Mouse (Mus musculus) hindbrain, embryonic 10.5 days (tissue): ENCODE data around the gene Naa25. TPM values are rescaled to one million over a fixed set of nuclear protein-coding genes. Genes with fewer than 3 reads are reported as not detected.
"Not testable (repeated sequence)": the region's sequence is repeated elsewhere in the genome, so short reads cannot be mapped to it uniquely, and the experiment has no call there.

Source experiments
- DNase-seq: peaks from one replicate; pipeline ENCODE4 v3.0.0-alpha.2; 2017; ENCODE audit warnings: low spot score
- H3K27ac ChIP-seq: fragments of 300-500 bp; sonication (generic); 2 replicates; pipeline ENCODE4 v1.5.1; 2016; ENCODE audit warnings: mild to moderate bottlenecking, moderate library complexity
- H3K27me3 ChIP-seq: fragments of 300-500 bp; sonication (generic); 2 replicates; pipeline ENCODE4 v1.6.1; 2016; ENCODE audit warnings: mild to moderate bottlenecking; ENCODE audit not compliant: poor library complexity, insufficient read depth, severe bottlenecking
- H3K36me3 ChIP-seq: fragments of 300-500 bp; sonication (generic); 2 replicates; pipeline ENCODE4 v1.6.1; 2016; ENCODE audit warnings: mild to moderate bottlenecking, moderate library complexity
- H3K4me1 ChIP-seq: fragments of 300-500 bp; sonication (generic); replicated peaks from 2 replicates; pipeline ENCODE4 v1.6.1; 2016; ENCODE audit warnings: mild to moderate bottlenecking
- H3K4me3 ChIP-seq: fragments of 300-500 bp; sonication (generic); 2 replicates; pipeline ENCODE4 v1.5.1; 2016; ENCODE audit warnings: mild to moderate bottlenecking, moderate library complexity
- H3K9me3 ChIP-seq: fragments of 300-500 bp; sonication (generic); 2 replicates; pipeline ENCODE4 v1.6.1; 2016; ENCODE audit warnings: mild to moderate bottlenecking, moderate library complexity
- WGBS: fragments of 180-500 bp; shearing (Covaris S2); methylation state at CpG from one replicate; pipeline ENCODE4 v1.1.7; 2016; 5-methylcytosine and 5-hydroxymethylcytosine counted together
- polyA plus RNA-seq: library from polyadenylated mRNA; unstranded; fragments of >200 nt; fragmentation: Nextera tagmentation; extraction: Ambion mirVana; gene quantifications from 2 replicates; pipeline ENCODE4 v1.2.1, GENCODE M21; 2016

Naa25 gene
- 44.1 and 54.2 TPM in 2 replicates for polyA plus RNA-seq

DNA sequence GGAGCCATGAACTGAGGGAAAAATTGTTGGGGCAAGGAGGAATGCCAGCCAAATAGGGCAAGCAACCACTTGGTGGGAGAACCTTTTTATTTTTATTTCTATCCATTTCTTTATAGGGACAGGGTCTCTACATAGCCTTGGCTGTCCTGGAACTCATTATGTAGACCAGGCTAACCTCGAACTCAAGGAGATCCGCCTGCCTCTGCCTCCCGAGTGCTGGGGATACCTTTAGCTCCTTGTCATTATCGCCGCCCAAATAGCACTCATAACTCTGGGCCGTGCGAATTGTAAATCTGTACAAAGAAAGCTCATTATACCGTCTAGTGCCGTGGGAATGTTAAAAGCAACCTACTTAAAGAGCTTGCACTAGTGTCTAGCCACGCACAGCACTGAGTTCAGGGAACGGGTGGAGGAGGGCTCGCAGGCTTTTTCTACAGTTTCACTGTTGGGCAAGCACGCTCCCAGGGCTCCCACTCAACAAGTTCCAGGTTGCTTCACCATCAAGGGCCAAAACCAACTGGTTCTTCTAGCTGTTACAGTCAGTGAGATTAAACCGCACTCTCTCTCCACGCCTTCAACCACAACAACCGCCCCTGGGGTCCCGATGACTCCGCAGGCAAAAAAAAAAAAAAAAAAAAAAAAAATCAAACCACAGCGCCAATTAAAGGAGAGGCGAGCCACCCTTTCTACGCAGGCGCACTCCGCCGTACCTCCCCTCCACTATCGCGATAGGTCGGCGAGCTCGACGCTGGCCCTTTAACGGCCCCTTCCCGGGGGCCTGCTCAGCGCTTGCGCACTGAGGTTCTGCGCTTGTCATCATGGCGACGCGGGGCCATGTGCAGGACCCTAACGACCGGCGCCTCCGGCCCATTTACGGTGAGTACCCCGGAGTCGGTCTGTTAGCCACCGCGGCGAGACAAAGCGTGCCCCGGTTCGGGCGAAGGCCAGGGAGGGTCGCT is at the start of gene Naa25:
Gene Naa25 (plus strand): TSS at position 750 of the 959 bp plus-strand sequence.
- H3K9me3 ChIP-seq, result no peaks in the 10 kb centered on the region
- H3K4me1 ChIP-seq, result peaks cover 16% of the 10 kb centered on the region
- 11% methylated on average over 53 of the region's 53 CpGs for WGBS

DNA sequence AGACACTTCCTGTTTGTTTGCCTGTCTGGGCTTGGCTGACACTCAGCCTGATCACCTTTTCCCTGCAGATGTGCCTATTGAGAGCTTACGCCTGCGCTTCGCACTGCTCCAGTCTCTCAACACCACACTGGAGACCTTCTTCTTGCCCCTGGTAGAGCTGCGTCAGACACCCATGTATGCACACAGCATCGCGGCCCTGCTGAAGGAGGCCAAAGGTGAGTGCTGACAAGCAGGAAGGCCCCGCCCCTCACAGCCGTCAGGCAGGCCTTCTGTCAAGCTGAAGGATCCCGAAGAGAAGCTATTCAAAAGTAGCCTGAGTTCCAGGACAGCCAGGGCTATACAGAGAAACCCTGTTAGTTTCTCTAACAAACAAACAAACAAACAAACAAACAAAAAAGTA is 38.5 kb upstream of the Naa25 start:
- Histone ChIP-seq H3K27ac (no peak overlapping the region), H3K36me3 (peaks cover 99% of the 10 kb centered on the region), H3K27me3 (no peaks in the 10 kb centered on the region), H3K9me3 (no peaks in the 10 kb centered on the region), H3K4me3 (no peak overlapping the region), H3K4me1 (no peaks in the 10 kb centered on the region)
- DNase-seq, result no peak
- WGBS, result 79% methylated on average over 9 of the region's 9 CpGs

More for the DNA sequence above, at the start of gene Naa25:
- H3K36me3 ChIP-seq, result peaks cover 29% of the 10 kb centered on the region
- H3K27me3 ChIP-seq, result no peaks in the 10 kb centered on the region
- H3K27ac ChIP-seq, result peak within 1 kb of the TSS; percentile 90
- peak; percentile 96 for DNase-seq
- peak within 1 kb of the TSS; percentile 78 for H3K4me3 ChIP-seq

DNA sequence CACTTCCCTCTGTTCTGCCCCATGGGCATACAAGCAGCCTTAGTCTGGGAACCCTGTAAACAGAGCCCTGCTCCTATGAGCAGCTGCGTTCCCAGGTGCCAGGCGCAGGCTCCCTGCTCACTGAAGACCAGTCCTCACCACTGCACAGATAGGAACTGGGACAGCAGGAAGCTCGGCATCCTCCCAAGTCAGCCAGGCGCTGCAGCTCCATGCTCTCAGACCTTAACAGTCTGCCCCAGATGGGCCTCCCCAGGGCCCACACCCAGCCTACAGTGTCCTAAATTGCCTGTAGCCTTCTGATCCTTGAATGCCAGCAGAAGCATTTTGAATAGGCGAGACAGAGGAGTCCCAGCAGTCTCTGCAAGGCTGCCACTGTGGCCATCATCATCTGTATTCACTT is 36.0 kb upstream of the Naa25 start:
- no peak for DNase-seq
- H3K9me3 ChIP-seq, result no peaks in the 10 kb centered on the region
- H3K4me1 ChIP-seq, result no peaks in the 10 kb centered on the region
- no peak overlapping the region for H3K27ac ChIP-seq
- H3K27me3 ChIP-seq, result no peaks in the 10 kb centered on the region
- H3K36me3 ChIP-seq, result peaks cover 100% of the 10 kb centered on the region
- no peak overlapping the region for H3K4me3 ChIP-seq
- WGBS, result 87% methylated on average over 5 of the region's 5 CpGs

DNA sequence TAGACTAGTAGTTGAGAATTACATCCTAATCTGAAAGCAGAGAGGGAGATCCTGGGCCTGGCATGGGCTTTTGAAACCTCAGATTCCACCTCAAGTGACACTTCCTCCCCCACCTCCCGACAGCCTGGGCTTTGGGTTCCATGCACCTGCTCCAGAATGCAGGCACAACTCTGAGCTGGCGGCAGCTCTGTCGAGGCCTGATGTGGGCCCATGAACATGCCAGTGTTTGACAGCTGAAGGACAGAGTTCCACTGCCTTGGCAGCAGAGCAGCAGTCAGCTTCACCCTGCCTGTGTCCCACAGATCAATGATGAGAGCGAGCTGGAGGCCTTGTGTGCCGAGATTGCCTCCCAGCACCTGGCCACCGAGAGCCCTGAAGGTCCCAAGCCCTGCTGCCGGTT is 34.3 kb upstream of the Naa25 start:
- H3K9me3 ChIP-seq, result no peaks in the 10 kb centered on the region
- no peaks in the 10 kb centered on the region for H3K27me3 ChIP-seq
- no peak overlapping the region for H3K27ac ChIP-seq
- peaks cover 100% of the 10 kb centered on the region for H3K36me3 ChIP-seq
- H3K4me1 ChIP-seq, result no peaks in the 10 kb centered on the region
- WGBS, result 91% methylated on average over 7 of the region's 7 CpGs
- H3K4me3 ChIP-seq, result no peak overlapping the region
- no peak for DNase-seq

- WGBS, result 90% methylated on average over 16 of the region's 16 CpGs
- peaks cover 97% of the 10 kb centered on the region for H3K36me3 ChIP-seq
- no peak for DNase-seq
- H3K4me3 ChIP-seq, result no peak overlapping the region
- no peaks in the 10 kb centered on the region for H3K4me1 ChIP-seq
- no peaks in the 10 kb centered on the region for H3K27me3 ChIP-seq
- no peak overlapping the region for H3K27ac ChIP-seq
- no peaks in the 10 kb centered on the region for H3K9me3 ChIP-seq
Observed at GRCm38 (mm10) chr5:121366449-121367225, 31.1 kb upstream of the Naa25 start.

DNA sequence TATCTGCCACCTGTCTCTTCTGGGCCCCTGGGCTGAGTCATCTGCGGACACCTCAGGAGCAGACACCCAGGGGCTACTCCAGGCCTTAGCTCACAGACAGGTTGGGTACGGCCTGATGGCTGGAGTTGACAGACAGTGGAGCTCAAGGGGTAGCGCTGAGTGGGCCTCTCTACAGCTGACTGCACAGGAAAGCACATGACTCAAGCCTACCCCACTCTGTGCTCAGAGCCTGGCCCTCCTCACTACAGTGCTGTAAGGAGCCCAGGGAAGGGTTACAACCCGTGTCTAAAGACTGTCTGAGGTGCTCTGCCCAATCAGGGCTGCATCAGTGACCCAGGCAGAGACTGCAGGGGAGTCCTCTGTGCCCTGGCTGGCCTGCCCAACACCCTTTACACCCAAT is 30.5 kb upstream of the Naa25 start:
- Histone ChIP-seq H3K4me3 (no peak overlapping the region), H3K4me1 (no peaks in the 10 kb centered on the region), H3K27me3 (no peaks in the 10 kb centered on the region), H3K36me3 (peaks cover 97% of the 10 kb centered on the region), H3K9me3 (no peaks in the 10 kb centered on the region), H3K27ac (no peak overlapping the region)
- 89% methylated on average over 4 of the region's 4 CpGs for WGBS
- DNase-seq, result no peak

DNA sequence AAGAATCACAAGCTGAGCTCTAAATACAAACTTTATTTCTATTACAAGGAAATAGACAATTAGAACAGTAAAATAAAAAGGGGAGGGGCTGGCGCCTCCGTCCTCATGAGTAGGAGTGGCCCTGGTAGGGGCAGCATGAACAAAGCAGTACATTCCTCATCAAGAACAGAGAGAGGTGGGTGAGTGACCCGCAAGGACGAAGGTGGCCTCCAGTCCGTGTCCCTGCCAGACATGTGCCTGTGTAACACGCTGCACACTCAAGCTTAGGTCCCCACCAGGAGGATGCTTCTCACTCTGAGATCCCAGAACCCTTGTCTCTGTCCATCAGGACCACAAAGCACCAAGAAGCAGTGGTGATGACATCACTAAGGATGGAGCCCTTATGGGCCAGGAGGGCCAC is 26.0 kb upstream of the Naa25 start:
- Histone ChIP-seq H3K9me3 (no peaks in the 10 kb centered on the region), H3K4me3 (no peak overlapping the region), H3K27ac (no peak overlapping the region), H3K4me1 (no peaks in the 10 kb centered on the region), H3K27me3 (no peaks in the 10 kb centered on the region), H3K36me3 (peaks cover 94% of the 10 kb centered on the region)
- 92% methylated on average over 6 of the region's 6 CpGs for WGBS
- no peak for DNase-seq

DNA sequence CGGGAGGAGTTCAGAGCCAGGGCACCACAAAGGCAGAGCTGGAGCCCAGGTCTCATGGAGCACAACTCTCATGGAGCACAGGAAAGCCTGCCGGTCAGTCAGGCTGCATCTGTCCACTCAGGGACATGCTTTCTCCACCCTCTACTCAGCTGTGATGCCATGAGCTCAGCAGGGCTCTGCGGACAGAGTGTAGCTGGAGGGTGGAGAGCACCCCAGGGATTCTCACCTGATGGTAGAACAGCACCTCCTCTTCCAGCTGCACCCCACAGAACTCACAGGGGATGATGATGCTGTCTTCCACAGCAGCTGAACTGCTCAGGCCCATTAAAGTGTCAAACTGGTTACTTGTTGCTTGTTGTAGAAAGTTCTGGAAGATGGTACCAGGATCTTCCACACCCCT is 22.9 kb upstream of the Naa25 start:
- Histone ChIP-seq H3K4me3 (no peak overlapping the region), H3K9me3 (no peaks in the 10 kb centered on the region), H3K27ac (no peak overlapping the region), H3K36me3 (peaks cover 93% of the 10 kb centered on the region), H3K27me3 (no peaks in the 10 kb centered on the region), H3K4me1 (no peaks in the 10 kb centered on the region)
- DNase-seq, result no peak
- WGBS, result 88% methylated on average over 3 of the region's 3 CpGs

- 78% methylated on average over 5 of the region's 5 CpGs for WGBS
Observed at GRCm38 (mm10) chr5:121376972-121377371, 20.8 kb upstream of the Naa25 start.

GRCm38 (mm10) chr5:121378678-121379256 is 19.0 kb upstream of the Naa25 start:
- DNase-seq, result no peak
- H3K27ac ChIP-seq, result no peak overlapping the region
- H3K9me3 ChIP-seq, result peaks cover 7% of the 10 kb centered on the region
- 92% methylated on average over 13 of the region's 13 CpGs for WGBS
- 0 out of 2 replicates have a peak, but pooled peaks cover 3% of the 10 kb centered on the region for H3K4me1 ChIP-seq
- peaks cover 90% of the 10 kb centered on the region for H3K36me3 ChIP-seq
- H3K27me3 ChIP-seq, result no peaks in the 10 kb centered on the region
- no peak overlapping the region for H3K4me3 ChIP-seq

More at GRCm38 (mm10) chr5:121376972-121377371, 20.8 kb upstream of the Naa25 start:
- H3K36me3 ChIP-seq, result peaks cover 95% of the 10 kb centered on the region
- not testable (repeated sequence) for DNase-seq, H3K27me3 ChIP-seq, H3K4me3 ChIP-seq, H3K27ac ChIP-seq, H3K4me1 ChIP-seq, H3K9me3 ChIP-seq

- 95% methylated on average over 2 of the region's 2 CpGs for WGBS
- H3K9me3 ChIP-seq, result peaks cover 7% of the 10 kb centered on the region
- peaks cover 72% of the 10 kb centered on the region for H3K36me3 ChIP-seq
- peaks cover 19% of the 10 kb centered on the region for H3K4me1 ChIP-seq
- DNase-seq, result no peak
- H3K27ac ChIP-seq, result no peak overlapping the region
- no peaks in the 10 kb centered on the region for H3K27me3 ChIP-seq
- no peak overlapping the region for H3K4me3 ChIP-seq
Observed at GRCm38 (mm10) chr5:121380692-121381091, 17.0 kb upstream of the Naa25 start.

- Histone ChIP-seq H3K36me3 (peaks cover 41% of the 10 kb centered on the region), H3K27ac (no peak overlapping the region), H3K9me3 (peaks cover 7% of the 10 kb centered on the region), H3K4me1 (peaks cover 32% of the 10 kb centered on the region), H3K4me3 (peak overlapping the region; percentile 69), H3K27me3 (peaks cover 15% of the 10 kb centered on the region)
- no peak for DNase-seq
- WGBS, result 74% methylated on average over 10 of the region's 10 CpGs
Observed at GRCm38 (mm10) chr5:121383857-121384756, 13.6 kb upstream of the Naa25 start.
